Mouse (Mus musculus): ENCODE measurements around the gene Vipr1. TPM values are rescaled to one million over a fixed set of nuclear protein-coding genes. Genes with fewer than 3 reads are reported as not detected.

Vipr1 gene
- polyA plus RNA-seq, 1 experiment from 2014 or later: 0.45 TPM

DNA sequence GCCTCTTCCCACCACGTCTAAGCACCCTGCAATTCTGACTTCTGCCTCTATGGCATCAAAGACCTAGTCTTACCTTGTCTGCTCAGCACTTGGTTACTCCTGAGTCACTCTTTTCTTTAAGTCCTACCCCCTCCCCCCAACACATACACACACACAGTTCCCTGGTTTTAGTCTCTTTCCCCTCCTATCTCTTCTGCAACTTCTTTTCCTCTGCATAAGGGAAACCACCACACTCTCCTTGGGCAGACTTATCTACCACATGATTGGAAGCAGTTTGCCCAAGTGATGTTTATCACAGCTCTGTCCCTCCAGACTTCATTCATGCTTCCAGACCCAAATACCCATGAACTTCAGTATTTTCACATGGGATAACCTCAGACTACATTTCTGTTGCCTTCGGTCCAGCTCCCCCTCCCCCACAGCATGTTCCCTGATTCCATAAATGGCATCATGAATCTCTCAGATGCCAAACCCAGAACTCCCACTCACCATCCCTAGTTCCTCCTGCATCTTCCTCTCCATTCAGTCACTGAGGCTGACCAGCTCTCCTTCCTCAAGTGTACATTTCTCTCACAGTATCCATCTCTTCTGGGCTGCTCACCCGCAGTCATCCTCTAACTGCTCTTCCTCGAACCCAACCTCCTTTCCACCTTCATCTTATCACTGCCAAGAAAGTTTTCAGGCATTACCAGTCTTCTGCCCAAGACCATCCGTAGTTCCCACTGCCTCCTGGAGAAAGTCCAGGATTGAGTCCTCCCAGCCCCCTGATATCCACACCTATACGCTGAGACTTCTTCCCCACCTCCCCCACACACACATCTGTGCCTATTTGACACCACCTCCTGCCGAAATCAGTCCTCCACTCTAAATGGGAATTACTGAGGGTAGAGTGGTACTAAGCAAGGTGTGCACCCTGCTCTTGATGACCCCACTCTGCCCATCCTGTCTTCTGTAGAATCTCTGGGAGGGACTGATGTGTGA lies 66.3 kb downstream of the Vipr1 start:
- H3K4me2 ChIP-seq (replicated peaks): no peak overlapping the region
- WGBS: 73% methylated on average over 7 of the region's 7 CpGs
- H3K27me3 ChIP-seq: no peaks in the 10 kb centered on the region
- no peak overlapping the region for H3K4me3 ChIP-seq
- ATAC-seq (replicated peaks): no peak
- peaks cover 28% of the 10 kb centered on the region for H3K4me1 ChIP-seq
- H3K36me3 ChIP-seq: peaks cover 12% of the 10 kb centered on the region
- no peaks in the 10 kb centered on the region for H3K9me3 ChIP-seq
- H3K27ac ChIP-seq (replicated peaks): no peak overlapping the region
- H3K9ac ChIP-seq (replicated peaks): no peak overlapping the region

DNA sequence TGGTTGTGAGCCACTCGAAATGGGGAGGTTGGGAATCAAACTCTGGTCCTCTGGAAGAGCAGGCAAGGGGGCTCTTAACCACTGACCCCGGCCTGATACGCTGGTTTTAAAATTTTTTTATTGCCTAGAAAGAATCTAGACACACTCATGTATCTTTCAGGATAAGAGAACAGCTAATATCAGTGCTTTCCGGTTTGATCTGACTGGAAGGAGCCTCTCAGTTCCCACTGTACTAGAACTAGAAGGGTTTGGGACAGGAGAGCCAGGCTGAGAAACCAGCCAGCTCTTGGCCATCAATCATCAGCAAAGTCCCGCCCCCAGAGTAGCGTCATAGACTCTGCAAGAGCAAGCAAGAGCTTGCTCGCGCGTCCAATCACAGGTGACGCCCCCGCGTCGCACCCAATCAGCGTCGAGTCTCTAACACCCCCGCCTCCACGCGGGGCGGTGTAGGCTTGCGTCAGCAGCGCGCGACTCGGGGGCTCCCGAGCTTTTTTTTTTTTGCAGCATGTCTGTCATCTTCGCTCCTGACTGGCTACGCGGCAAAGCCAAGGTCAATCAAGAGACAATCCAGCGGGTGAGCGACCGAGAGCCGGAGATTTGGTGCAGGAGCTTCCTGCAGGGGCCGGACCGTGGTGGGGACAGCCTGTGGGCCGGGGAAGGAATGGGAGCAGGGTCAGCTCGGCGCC lies 67.5 kb downstream of the Vipr1 start, which contains the start of gene Ss18l2:
Gene Ss18l2 (plus strand): TSS at position 432 of the 686 bp plus-strand sequence.
- Histone ChIP-seq H3K4me1 (peaks cover 22% of the 10 kb centered on the region), H3K27ac (replicated peaks) (peak within 1 kb of the TSS; percentile 92), H3K4me2 (replicated peaks) (peak within 1 kb of the TSS; percentile 78), H3K9ac (replicated peaks) (peak within 1 kb of the TSS; percentile 98), H3K9me3 (no peaks in the 10 kb centered on the region), H3K36me3 (peaks cover 12% of the 10 kb centered on the region), H3K27me3 (no peaks in the 10 kb centered on the region), H3K4me3 (peak within 1 kb of the TSS; percentile 94)
- ATAC-seq (replicated peaks): peak; percentile 98
- 6% methylated on average over 37 of the region's 37 CpGs for WGBS

DNA sequence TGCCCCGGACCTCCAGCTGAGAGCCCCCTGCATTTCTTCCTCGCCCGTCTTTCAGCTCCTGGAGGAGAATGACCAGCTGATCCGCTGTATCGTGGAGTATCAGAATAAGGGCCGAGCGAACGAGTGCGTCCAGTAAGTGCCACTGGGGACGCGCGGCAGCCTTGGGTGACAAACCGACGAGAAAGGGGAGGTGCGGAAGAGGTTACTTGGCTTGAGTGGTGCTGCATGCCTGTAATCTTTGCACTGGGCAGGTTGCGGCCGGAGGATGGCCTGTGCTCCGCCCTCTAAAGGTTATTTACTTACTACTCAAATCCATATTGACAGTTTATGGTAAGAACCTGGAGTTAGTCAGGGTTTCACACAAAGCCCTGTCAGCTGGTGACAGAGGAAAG lies 68.1 kb downstream of the Vipr1 start:
- Histone ChIP-seq H3K36me3 (peaks cover 12% of the 10 kb centered on the region), H3K27me3 (no peaks in the 10 kb centered on the region), H3K9ac (replicated peaks) (peak overlapping the region; percentile 98), H3K9me3 (no peaks in the 10 kb centered on the region), H3K27ac (replicated peaks) (peak overlapping the region; percentile 92), H3K4me3 (peak overlapping the region; percentile 94), H3K4me2 (replicated peaks) (peak overlapping the region; percentile 78), H3K4me1 (peaks cover 17% of the 10 kb centered on the region)
- ATAC-seq (replicated peaks): 0 out of 2 replicates have a peak, but pooled peaks have one; percentile 3
- 0% methylated on average over 18 of the region's 18 CpGs for WGBS

DNA sequence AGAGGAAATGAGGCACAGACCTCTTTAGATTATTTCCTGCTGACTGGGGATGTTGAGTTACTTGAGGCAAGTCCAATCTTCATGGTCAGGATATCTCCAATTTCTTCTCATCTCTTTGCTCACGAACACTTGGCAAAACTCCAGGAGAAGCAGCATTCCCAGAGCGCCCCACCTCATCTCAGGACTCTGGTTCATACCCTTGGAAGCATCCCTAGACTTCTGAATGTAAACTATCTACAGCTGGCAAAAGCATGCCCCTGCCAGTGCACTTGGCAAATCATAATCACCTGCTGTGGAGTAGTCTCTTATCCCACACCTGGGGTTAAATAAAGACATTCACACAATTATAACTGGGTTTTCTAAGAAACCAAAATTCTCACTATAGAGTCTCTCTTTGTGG lies 74.5 kb downstream of the Vipr1 start:
- no peak overlapping the region for H3K4me3 ChIP-seq
- H3K36me3 ChIP-seq: peaks cover 12% of the 10 kb centered on the region
- 92% methylated on average over 2 of the region's 2 CpGs for WGBS

DNA sequence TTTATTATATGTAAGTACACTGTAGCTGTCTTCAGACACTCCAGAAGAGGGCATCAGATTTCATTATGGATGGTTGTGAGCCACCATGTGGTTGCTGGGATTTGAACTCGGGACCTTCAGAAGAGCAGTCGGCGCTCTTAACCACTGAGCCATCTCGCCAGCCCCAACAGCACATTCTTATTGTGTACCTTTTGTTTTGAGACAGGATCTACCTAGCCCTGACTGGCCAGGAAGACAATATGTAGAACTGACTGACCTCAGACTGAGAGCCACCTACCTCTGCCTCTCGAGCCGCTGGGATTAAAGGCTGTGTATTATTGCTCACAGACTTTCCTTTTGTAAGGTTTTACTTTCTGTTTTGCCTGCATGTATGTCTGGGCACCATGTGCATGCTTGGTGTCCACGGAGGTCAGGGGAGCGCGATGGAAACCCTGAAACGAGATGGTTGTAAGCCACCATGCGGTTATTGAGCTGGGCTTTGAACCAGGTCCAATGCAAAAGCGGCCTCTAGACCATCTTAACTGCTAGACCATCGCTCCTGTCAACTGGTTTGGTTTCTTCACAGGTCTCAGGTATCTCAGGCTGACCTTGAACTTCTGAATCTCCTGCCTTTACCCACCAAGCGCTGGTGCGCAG lies 75.7 kb downstream of the Vipr1 start:
- Histone ChIP-seq H3K4me3 (peak overlapping the region; percentile 93), H3K9ac (replicated peaks) (peak overlapping the region; percentile 71), H3K9me3 (no peaks in the 10 kb centered on the region), H3K27me3 (no peaks in the 10 kb centered on the region), H3K36me3 (peaks cover 1% of the 10 kb centered on the region), H3K27ac (replicated peaks) (peak overlapping the region; percentile 90), H3K4me1 (peaks cover 24% of the 10 kb centered on the region), H3K4me2 (replicated peaks) (peak overlapping the region; percentile 68)
- WGBS: 66% methylated on average over 15 of the region's 15 CpGs
- peak; percentile 27 for ATAC-seq (replicated peaks)

More for the DNA sequence above, 74.5 kb downstream of the Vipr1 start:
- Histone ChIP-seq H3K27me3 (no peaks in the 10 kb centered on the region), H3K4me2 (replicated peaks) (no peak overlapping the region), H3K27ac (replicated peaks) (no peak overlapping the region), H3K4me1 (peaks cover 25% of the 10 kb centered on the region), H3K9ac (replicated peaks) (no peak overlapping the region), H3K9me3 (no peaks in the 10 kb centered on the region)
- no peak for ATAC-seq (replicated peaks)

DNA sequence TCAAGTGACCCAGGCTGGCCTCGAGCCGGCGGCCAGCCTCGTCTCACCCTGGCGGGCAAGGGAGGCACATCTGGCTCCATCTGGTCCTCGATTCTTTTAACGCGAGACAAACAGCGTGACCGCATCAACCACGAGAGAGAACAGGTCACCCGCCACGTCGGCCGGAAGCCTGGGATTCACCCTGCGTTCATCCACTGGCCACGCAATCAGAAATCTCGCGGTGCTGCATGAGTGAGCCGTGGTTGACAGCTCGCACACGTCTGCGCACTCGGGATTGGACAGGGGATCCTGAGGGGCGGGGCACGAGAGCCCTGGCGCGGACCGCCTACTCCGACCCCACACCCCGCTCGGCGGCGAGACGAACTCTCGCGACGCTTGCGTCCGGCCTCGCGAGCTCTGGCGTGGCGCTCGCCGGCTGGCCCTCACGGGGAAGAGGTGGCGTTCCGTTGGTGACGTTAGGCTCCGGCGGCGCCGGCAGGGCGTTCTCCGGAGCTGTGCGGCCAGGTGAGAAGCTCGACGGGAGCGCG lies 76.3 kb downstream of the Vipr1 start, which contains the start of gene Nktr:
Gene Nktr (plus strand): TSS at position 378 of the 527 bp plus-strand sequence.
- WGBS: under 1% methylated on average over 61 of the region's 61 CpGs
- Histone ChIP-seq H3K4me2 (replicated peaks) (peak within 1 kb of the TSS; percentile 83), H3K27me3 (no peaks in the 10 kb centered on the region), H3K36me3 (no peaks in the 10 kb centered on the region), H3K4me3 (peak within 1 kb of the TSS; percentile 93), H3K27ac (replicated peaks) (peak within 1 kb of the TSS; percentile 90), H3K9ac (replicated peaks) (peak within 1 kb of the TSS; percentile 95), H3K9me3 (no peaks in the 10 kb centered on the region), H3K4me1 (peaks cover 24% of the 10 kb centered on the region)
- ATAC-seq (replicated peaks): peak; percentile 99

DNA sequence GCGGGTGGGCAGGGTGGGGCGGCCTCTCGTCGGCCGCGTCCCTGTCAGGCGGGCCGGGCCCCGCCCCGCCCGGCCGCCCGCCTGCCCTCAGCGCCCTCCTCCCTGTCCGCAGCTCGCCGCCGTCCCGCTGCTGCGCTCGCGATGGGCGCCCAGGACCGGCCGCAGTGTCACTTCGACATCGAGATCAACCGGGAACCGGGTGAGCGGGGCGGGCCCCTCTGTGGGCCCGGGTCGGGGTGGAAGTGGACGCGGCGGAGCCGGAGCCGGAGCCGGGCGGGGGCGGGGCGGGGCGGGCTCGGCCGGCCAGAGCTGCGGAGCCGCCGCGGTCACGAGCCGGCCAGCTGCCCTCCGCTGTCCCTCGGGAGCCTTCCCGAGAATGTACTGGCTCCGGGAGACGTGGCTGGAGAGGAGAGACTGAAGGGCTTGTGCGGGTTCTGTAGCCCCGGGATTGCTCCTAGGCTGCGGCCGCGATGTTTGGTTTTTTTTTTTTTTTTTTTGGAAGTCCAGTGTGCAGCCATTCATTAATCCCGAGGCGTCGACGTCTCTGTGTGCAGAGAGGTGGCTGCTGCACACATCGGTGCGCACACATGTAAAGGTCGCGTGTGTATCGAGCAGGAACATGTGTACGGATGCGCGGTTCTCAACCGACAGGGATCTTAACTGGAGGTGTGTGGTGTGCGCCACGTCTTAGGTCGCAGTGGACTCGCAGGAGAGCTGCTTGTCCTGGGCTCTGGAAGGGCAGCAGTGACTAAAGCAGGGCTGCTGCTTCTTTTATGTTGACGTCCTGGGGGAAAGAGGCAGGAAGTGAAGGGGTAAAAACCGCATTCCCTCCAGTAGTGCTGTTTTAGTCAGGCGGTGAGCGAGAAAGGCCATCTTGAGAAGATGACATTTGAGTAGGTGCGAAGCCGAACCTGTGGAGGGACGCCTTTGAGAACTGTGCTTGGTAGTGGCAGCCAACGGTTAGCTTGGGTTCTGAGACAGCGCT lies 77.1 kb downstream of the Vipr1 start:
- peak overlapping the region; percentile 83 for H3K4me2 ChIP-seq (replicated peaks)
- peaks cover 24% of the 10 kb centered on the region for H3K4me1 ChIP-seq
- H3K27ac ChIP-seq (replicated peaks): peak overlapping the region; percentile 90
- ATAC-seq (replicated peaks): peak; percentile 68
- no peaks in the 10 kb centered on the region for H3K9me3 ChIP-seq
- no peaks in the 10 kb centered on the region for H3K27me3 ChIP-seq
- peak overlapping the region; percentile 93 for H3K4me3 ChIP-seq
- H3K9ac ChIP-seq (replicated peaks): peak overlapping the region; percentile 95
- H3K36me3 ChIP-seq: no peaks in the 10 kb centered on the region
- WGBS: under 1% methylated on average over 81 of the region's 87 CpGs

Other genes starting within 250 kb of the Vipr1 start
- gene Cck, start 147.0 kb upstream of the Vipr1 start, polyA plus RNA-seq (2015; fragmentation: Nextera tagmentation; extraction: Ambion mirVana): 30.0 and 35.0 TPM in 2 replicates
- not detected in 2 replicates for gene Lyzl4, start 620 bp upstream of the Vipr1 start, polyA plus RNA-seq (2015; fragmentation: Nextera tagmentation; extraction: Ambion mirVana)
- gene Sec22c, start 62.8 kb downstream of the Vipr1 start, polyA plus RNA-seq (2015; fragmentation: Nextera tagmentation; extraction: Ambion mirVana): 33.9 and 39.2 TPM in 2 replicates
- 145 TPM in 2 replicates for gene Ss18l2, start 67.6 kb downstream of the Vipr1 start, polyA plus RNA-seq (2015; fragmentation: Nextera tagmentation; extraction: Ambion mirVana)
- gene Nktr, start 76.5 kb downstream of the Vipr1 start, polyA plus RNA-seq (2015; fragmentation: Nextera tagmentation; extraction: Ambion mirVana): 57.5 and 58.4 TPM in 2 replicates
- 20.1 and 20.6 TPM in 2 replicates for gene Zfp651, start 116.6 kb downstream of the Vipr1 start, polyA plus RNA-seq (2015; fragmentation: Nextera tagmentation; extraction: Ambion mirVana)
- gene Klhl40, start 134.9 kb downstream of the Vipr1 start, polyA plus RNA-seq (2015; fragmentation: Nextera tagmentation; extraction: Ambion mirVana): 0.50 and 0.69 TPM in 2 replicates
- 0.25 TPM in 1 of 2 replicates, not detected in the other for gene Hhatl, start 149.8 kb downstream of the Vipr1 start, polyA plus RNA-seq (2015; fragmentation: Nextera tagmentation; extraction: Ambion mirVana)
- gene Ccdc13, start 196.7 kb downstream of the Vipr1 start, polyA plus RNA-seq (2015; fragmentation: Nextera tagmentation; extraction: Ambion mirVana): 1.9 and 3.0 TPM in 2 replicates
- 124 and 129 TPM in 2 replicates for gene Higd1a, start 215.6 kb downstream of the Vipr1 start, polyA plus RNA-seq (2015; fragmentation: Nextera tagmentation; extraction: Ambion mirVana)

Measured in forebrain, embryonic 15.5 days (tissue).